Mouse (Mus musculus) small intestine, adult 2 months (tissue): ENCODE data around the gene B4galt5. TPM values are rescaled to one million over a fixed set of nuclear protein-coding genes. Genes with fewer than 3 reads are reported as not detected.
A peak's percentile ranks its signal among the peaks of the same experiment; 100 is the strongest.

Experiments used
- H3K27ac ChIP-seq: fragments of 200-500 bp; 2 replicates; pipeline ENCODE4 v1.5.1; 2012; ENCODE audit warnings: low read depth, low read length, control low read depth, inconsistent platforms; ENCODE audit not compliant: insufficient read depth
- H3K27me3 ChIP-seq: fragments of 200-500 bp; 2 replicates; pipeline ENCODE4 v1.6.1; 2012; ENCODE audit warnings: mild to moderate bottlenecking, moderate library complexity, low read length, inconsistent platforms; ENCODE audit not compliant: control insufficient read depth, insufficient read depth
- H3K36me3 ChIP-seq: fragments of 200-500 bp; 2 replicates; pipeline ENCODE4 v1.6.1; 2012; ENCODE audit warnings: mild to moderate bottlenecking, low read length, control low read depth, inconsistent platforms; ENCODE audit not compliant: control insufficient read depth, insufficient read depth
- H3K4me1 ChIP-seq: fragments of 200-500 bp; 2 replicates; pipeline ENCODE4 v1.6.1; 2012; ENCODE audit warnings: low read length, inconsistent platforms, mixed read lengths; ENCODE audit not compliant: control insufficient read depth, insufficient read depth, insufficient read length
- H3K4me3 ChIP-seq: fragments of 200-500 bp; 2 replicates; pipeline ENCODE4 v1.5.1; 2012; ENCODE audit warnings: low read depth, mild to moderate bottlenecking, control low read depth, inconsistent platforms, low read length, moderate library complexity
- CTCF ChIP-seq: fragments of 200-500 bp; IDR thresholded peaks from 2 replicates; pipeline ENCODE4 v1.5.1; 2012; ENCODE audit warnings: low read depth, mild to moderate bottlenecking, control low read depth, inconsistent platforms, low read length, moderate library complexity, mixed read lengths; ENCODE audit not compliant: insufficient replicate concordance, insufficient read length; ENCODE audit errors: extremely low read depth
- POLR2A ChIP-seq: fragments of 200-500 bp; IDR thresholded peaks from 2 replicates; pipeline ENCODE4 v1.6.1; 2012; ENCODE audit warnings: low read depth, mild to moderate bottlenecking, control low read depth, inconsistent platforms, low read length, moderate library complexity
- WGBS: fragments of 180-500 bp; shearing (Covaris S2); methylation state at CpG from one replicate; pipeline ENCODE4 v1.1.7; 2018; 5-methylcytosine and 5-hydroxymethylcytosine counted together
- polyA plus RNA-seq: library from polyadenylated mRNA; depleted of rRNA; stranded (reverse); fragments of >200 nt; gene quantifications from 2 replicates; pipeline ENCODE4 v1.2.3, GENCODE M21; 2012

Gene B4galt5
- polyA plus RNA-seq, 1 experiment: 84.7 TPM

DNA sequence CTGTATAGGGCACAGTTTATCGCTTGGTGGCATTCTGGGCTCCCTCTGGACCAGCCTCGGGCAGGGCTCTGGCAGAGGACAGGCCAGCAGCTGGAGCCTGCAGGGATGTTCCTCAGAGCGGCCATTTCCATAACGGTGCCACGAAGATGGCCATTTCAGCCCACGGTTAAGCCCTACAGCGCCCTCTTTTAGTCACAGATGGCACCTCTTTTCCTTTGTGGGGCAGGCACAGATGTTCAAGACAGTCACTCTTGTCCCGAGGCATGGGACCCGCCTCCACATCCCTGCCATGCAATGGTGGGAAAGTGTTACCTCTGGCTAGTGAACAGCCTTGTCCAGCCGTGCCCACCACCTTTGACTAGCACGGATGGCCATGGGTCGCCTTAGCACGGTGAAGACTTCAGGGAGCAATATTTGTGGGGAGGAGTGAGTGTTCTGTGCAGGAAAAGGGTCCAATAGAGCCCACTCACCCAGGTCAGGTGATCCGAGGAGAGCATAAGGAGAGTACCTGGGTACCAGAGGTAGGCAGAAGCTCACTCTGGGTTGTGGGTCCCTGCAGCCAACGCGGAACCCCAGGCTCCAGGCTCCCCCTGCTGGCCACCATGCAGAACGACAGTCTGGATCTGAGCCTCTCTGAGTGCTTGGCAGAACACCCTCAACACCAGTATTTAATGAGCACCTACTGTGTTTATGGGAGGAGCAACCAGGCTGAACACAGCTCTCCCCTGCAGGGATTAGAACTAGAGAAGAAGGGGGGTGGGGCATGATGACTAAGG, 70.0 kb downstream of the B4galt5 start:
- Histone ChIP-seq H3K27ac (no peak overlapping the region), H3K36me3 (no peaks in the 10 kb centered on the region), H3K4me3 (no peak overlapping the region), H3K4me1 (peaks cover 3% of the 10 kb centered on the region; the same call in 1 of the 2 replicates), H3K27me3 (no peaks in the 10 kb centered on the region)
- TF ChIP-seq POLR2A (0 out of 2 replicates have a peak, but pooled peaks have one; percentile 13), CTCF (peak; percentile 96)
- whole genome bisulfite sequencing: 49% methylated on average over 17 of the region's 17 CpGs

- 76% methylated on average over 7 of the region's 7 CpGs for WGBS
- Histone ChIP-seq H3K36me3 (no peaks in the 10 kb centered on the region), H3K4me3 (no peak overlapping the region), H3K27me3 (no peaks in the 10 kb centered on the region), H3K4me1 (peaks cover 3% of the 10 kb centered on the region; the same call in 1 of the 2 replicates), H3K27ac (no peak overlapping the region)
- no peak for TF ChIP-seq POLR2A
- no peak for TF ChIP-seq CTCF
These were observed 71.0 kb downstream of the B4galt5 start for GRCm38 (mm10) chr2:167278011-167278410.

- 74% methylated on average over 13 of the region's 13 CpGs for WGBS
- TF ChIP-seq CTCF: no peak
- TF ChIP-seq POLR2A: no peak
- Histone ChIP-seq H3K36me3 (no peaks in the 10 kb centered on the region), H3K27ac (no peak overlapping the region), H3K4me1 (peaks cover 3% of the 10 kb centered on the region; the same call in 1 of the 2 replicates), H3K4me3 (no peak overlapping the region), H3K27me3 (no peaks in the 10 kb centered on the region)
These were observed 72.0 kb downstream of the B4galt5 start for GRCm38 (mm10) chr2:167277026-167277425.

DNA sequence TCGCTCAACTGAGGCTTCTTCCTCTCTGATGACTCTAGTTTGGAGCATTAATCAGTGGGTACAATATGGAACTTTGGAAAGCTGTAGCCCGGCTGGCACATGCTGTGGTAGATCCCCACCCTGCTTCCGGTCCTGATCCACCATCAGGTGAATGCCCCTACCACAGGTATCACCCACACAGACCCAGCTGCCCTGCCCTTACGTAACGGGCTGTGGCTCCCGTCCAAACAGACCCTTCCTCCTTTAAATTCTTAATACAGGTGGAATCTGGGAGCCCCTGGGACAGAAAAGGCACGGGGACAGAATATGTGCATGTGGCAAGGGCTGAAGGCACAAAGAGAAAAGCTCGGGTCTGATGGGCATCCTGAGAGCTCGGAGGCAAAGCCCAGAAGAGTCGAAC, 73.1 kb downstream of the B4galt5 start:
- Histone ChIP-seq H3K27ac (no peak overlapping the region), H3K36me3 (no peaks in the 10 kb centered on the region), H3K4me1 (no peaks in the 10 kb centered on the region), H3K27me3 (no peaks in the 10 kb centered on the region), H3K4me3 (no peak overlapping the region)
- WGBS: 78% methylated on average over 10 of the region's 10 CpGs
- no peak for TF ChIP-seq CTCF
- TF ChIP-seq POLR2A: no peak

- TF ChIP-seq CTCF: no peak
- no peak for TF ChIP-seq POLR2A
- no peak overlapping the region for H3K4me3 ChIP-seq
- H3K27me3 ChIP-seq: no peaks in the 10 kb centered on the region
- no peaks in the 10 kb centered on the region for H3K4me1 ChIP-seq
- no peak overlapping the region for H3K27ac ChIP-seq
- 66% methylated on average over 10 of the region's 10 CpGs for WGBS
- H3K36me3 ChIP-seq: no peaks in the 10 kb centered on the region
These were observed 74.1 kb downstream of the B4galt5 start for GRCm38 (mm10) chr2:167274713-167275465.

DNA sequence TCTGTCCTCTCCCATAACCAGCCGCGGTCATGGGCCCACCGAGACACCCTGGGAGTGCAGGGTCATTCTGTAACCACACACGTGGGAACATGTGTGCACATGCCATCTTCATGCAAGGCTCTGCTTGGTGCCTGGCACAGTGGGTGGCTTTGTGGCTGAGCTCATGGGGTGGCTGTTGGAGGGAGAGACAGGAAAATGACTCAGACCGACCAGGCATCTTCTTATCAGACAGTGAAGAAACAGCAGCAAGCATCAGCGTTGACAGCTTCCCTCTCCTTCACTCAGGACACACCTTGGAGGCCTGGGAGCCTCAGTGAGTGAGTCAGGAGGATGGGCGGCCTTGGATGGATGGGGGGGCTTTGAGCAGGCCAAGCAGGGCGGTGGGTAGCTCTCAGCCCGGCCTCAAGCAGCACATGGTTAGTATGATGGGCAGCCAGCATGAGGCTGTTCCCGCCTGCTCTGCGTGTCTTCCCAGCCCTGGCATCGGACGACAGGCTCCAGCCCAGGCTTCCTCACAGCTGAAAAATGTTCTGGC, 75.7 kb downstream of the B4galt5 start:
- no peaks in the 10 kb centered on the region for H3K27me3 ChIP-seq
- WGBS: 78% methylated on average over 13 of the region's 13 CpGs
- H3K27ac ChIP-seq: no peak overlapping the region
- H3K4me1 ChIP-seq: no peaks in the 10 kb centered on the region
- H3K4me3 ChIP-seq: no peak overlapping the region
- TF ChIP-seq CTCF (no peak), POLR2A (no peak)
- no peaks in the 10 kb centered on the region for H3K36me3 ChIP-seq

- Histone ChIP-seq H3K27me3 (no peaks in the 10 kb centered on the region), H3K4me3 (no peak overlapping the region), H3K36me3 (no peaks in the 10 kb centered on the region), H3K4me1 (no peaks in the 10 kb centered on the region), H3K27ac (no peak overlapping the region)
- 91% methylated on average over 3 of the region's 3 CpGs for WGBS
- no peak for TF ChIP-seq POLR2A
- TF ChIP-seq CTCF: no peak
These were observed 76.3 kb downstream of the B4galt5 start for GRCm38 (mm10) chr2:167272706-167273105.
